Mouse (Mus musculus) lung, postnatal 0 days (tissue): ENCODE measurements at regions not wholly inside any gene's neighbourhood (a gene's known extent, or its start where the extent isn't known, plus 50 kb on each side); places are given as distances from the start of the nearest gene placed in this dataset.

Source experiments
- CTCF ChIP-seq: IDR thresholded peaks from 2 replicates; pipeline ENCODE4 v1.5.1; 2016; ENCODE audit warnings: antibody characterized with exemption, mild to moderate bottlenecking
- EP300 ChIP-seq: IDR thresholded peaks from 2 replicates; pipeline ENCODE4 v1.6.1; 2016; ENCODE audit warnings: antibody characterized with exemption, mild to moderate bottlenecking, control low read depth

GRCm38 (mm10) chr2:75463091-75463490, 196.0 kb upstream of the Hnrnpa3 start:
- TF ChIP-seq EP300: no peak
- no peak for TF ChIP-seq CTCF
